Mouse (Mus musculus): Measurements from ENCODE around the gene Bcar1. TPM values are rescaled to one million over a fixed set of nuclear protein-coding genes. Genes with fewer than 3 reads are reported as not detected.

Gene Bcar1
- polyA plus RNA-seq, 1 experiment from 2014 or later: 52.4 TPM

DNA sequence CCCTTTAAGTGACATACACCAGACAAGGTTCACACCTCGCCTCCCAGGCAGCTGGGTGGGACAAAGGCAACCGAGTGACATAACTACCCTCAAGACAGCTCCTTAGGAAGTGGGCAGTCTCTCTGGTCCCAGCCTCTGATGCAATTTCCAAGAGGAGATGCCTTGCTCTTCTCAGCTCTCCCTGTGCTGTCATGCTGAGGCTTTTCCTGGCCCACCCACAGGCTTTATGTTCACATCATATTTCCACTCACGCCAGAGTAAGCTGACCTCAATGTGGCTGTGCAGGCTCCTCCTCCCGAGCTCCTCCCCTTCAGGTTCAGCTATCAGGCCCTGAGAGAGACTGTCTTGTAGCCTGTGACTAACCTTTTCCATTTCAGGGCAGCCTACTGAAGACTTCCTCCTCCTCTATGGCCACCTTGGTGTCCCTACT lies 23.5 kb downstream of the Bcar1 start:
- no peak overlapping the region for H3K4me3 ChIP-seq
- 75% methylated on average over 4 of the region's 4 CpGs for WGBS
- peaks cover 25% of the 10 kb centered on the region for H3K36me3 ChIP-seq
- peaks cover 32% of the 10 kb centered on the region for H3K4me1 ChIP-seq
- H3K27ac ChIP-seq (replicated peaks): 0 out of 2 replicates have a peak overlapping the region, but pooled peaks have one; percentile 6
- H3K9me3 ChIP-seq: no peaks in the 10 kb centered on the region
- no peak overlapping the region for H3K9ac ChIP-seq (replicated peaks)
- no peak overlapping the region for H3K4me2 ChIP-seq (replicated peaks)
- no peak for ATAC-seq (ENCODE audit: low FRiP score, low read depth)
- H3K27me3 ChIP-seq: no peaks in the 10 kb centered on the region

DNA sequence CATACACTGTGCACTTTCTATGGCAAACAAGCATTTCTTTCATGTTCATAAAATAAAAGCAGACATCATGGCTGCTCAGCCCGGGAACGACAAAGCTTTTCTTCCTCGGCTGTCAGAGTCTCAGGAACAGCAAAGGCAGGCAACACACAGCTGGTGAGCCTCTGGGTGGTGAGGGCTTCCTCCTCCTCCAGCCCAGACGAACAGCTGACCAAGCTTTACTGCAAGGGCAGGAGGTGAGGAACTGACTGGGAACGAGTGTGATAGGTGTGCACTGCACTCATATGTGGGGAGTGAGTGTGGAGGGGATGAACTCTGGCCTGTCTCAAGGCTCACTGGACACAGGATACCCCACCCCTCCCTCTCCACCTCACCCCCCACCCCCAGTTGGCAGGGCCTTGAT lies 24.7 kb downstream of the Bcar1 start:
- Histone ChIP-seq H3K9me3 (no peaks in the 10 kb centered on the region), H3K4me1 (peaks cover 32% of the 10 kb centered on the region), H3K27me3 (no peaks in the 10 kb centered on the region), H3K36me3 (peaks cover 37% of the 10 kb centered on the region), H3K4me3 (no peak overlapping the region), H3K4me2 (replicated peaks) (no peak overlapping the region), H3K27ac (replicated peaks) (peak overlapping the region; percentile 98), H3K9ac (replicated peaks) (no peak overlapping the region)
- ATAC-seq (ENCODE audit: low FRiP score, low read depth): no peak
- WGBS: 72% methylated on average over 5 of the region's 5 CpGs

DNA sequence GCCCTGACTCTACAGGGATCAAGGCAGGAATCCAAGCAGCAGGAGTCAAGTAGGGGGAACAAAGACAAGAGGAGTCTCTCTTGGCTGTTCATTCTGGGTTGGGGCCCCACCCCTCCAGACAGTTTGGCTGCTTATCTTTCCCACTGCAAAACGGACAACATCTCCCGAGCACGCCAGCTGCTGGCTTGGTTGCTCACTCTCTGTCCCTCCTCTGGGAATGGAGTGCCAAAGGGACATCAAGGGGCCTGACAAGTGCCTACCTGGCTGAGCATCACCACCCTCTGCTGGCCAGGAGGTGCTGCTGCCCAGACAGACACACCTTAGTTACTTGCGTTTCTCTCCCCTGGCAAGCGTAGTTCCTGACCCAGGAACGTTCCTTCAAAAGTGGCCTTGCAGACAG lies 25.7 kb downstream of the Bcar1 start:
- Histone ChIP-seq H3K4me2 (replicated peaks) (peak overlapping the region; percentile 22; the same call in 1 of the 2 replicates), H3K27ac (replicated peaks) (peak overlapping the region; percentile 98), H3K36me3 (peaks cover 47% of the 10 kb centered on the region), H3K9ac (replicated peaks) (peak overlapping the region; percentile 41; the same call in 1 of the 2 replicates), H3K4me3 (no peak overlapping the region), H3K4me1 (peaks cover 32% of the 10 kb centered on the region), H3K27me3 (no peaks in the 10 kb centered on the region), H3K9me3 (no peaks in the 10 kb centered on the region)
- 0 out of 2 replicates have a peak, but pooled peaks have one; percentile 7 for ATAC-seq (ENCODE audit: low FRiP score, low read depth)
- 66% methylated on average over 6 of the region's 6 CpGs for WGBS

DNA sequence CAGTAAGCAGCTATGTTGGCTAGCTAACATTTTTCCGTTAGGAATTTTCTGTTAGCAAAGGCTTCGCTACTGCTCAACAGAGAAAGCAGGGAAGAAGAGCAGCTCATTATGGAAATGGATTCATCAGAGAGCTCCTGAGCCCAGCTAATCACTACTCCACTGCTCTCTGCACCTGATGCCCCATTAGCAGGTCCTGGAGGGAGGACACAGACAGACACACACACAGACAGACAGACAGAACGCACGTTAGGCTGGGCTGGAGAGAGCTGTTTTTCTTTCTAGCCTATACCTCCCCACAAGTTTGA lies 26.2 kb downstream of the Bcar1 start:
- H3K27ac ChIP-seq (replicated peaks): peak overlapping the region; percentile 98
- peak overlapping the region; percentile 25; the same call in 1 of the 2 replicates for H3K4me2 ChIP-seq (replicated peaks)
- no peaks in the 10 kb centered on the region for H3K27me3 ChIP-seq
- no peaks in the 10 kb centered on the region for H3K9me3 ChIP-seq
- peaks cover 32% of the 10 kb centered on the region for H3K4me1 ChIP-seq
- peak overlapping the region; percentile 41 for H3K9ac ChIP-seq (replicated peaks)
- H3K36me3 ChIP-seq: peaks cover 52% of the 10 kb centered on the region
- H3K4me3 ChIP-seq: no peak overlapping the region
- ATAC-seq (ENCODE audit: low FRiP score, low read depth): peak; percentile 52
- 66% methylated on average over 4 of the region's 4 CpGs for WGBS

DNA sequence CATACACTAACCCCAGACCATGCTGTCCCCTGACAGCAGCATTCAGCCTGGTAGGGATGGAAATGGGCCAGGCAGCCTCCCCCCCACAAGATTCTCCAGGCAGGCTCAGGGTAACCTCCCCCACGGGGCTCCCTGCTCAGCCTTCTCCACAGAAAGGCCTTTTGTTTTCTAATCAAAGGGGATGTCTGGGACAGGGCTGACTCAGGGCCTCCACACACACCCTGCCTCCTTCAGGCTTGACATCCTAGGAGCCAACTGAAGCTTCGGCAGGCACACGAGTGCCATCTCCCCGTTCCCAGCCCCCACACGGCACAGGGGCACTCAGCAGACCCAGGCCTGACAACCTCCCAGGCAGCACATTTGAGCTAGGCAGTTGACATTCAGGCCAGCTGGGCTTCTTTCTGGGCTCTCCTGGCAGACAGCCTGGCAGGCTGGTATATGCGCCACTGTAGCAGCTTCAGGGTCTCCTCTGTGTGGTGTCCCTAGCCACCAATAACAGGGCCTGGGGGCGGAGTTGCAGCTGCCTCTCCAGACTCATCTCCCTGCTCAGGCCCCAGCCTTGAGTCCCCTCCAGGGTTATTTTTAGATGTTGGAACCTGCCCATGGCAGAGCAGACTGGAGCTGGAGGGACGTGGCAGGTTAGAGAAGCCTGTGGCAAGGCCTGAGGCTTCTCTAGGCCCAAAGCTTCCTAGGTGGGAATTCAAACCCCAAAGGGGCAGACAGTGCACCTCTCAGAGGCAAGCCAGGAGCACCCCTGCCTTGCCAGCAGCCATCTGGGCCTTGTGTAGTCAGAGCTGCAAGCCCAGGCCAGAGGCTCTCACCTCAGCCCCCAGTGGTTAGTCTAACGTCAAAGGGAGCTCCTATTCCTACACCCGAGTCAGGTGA lies 26.8 kb downstream of the Bcar1 start:
- ATAC-seq (ENCODE audit: low FRiP score, low read depth): peak; percentile 66
- H3K36me3 ChIP-seq: peaks cover 57% of the 10 kb centered on the region
- H3K4me3 ChIP-seq: no peak overlapping the region
- H3K27ac ChIP-seq (replicated peaks): peak overlapping the region; percentile 98
- peaks cover 32% of the 10 kb centered on the region for H3K4me1 ChIP-seq
- WGBS: 29% methylated on average over 10 of the region's 10 CpGs
- H3K4me2 ChIP-seq (replicated peaks): peak overlapping the region; percentile 25
- no peaks in the 10 kb centered on the region for H3K9me3 ChIP-seq
- H3K9ac ChIP-seq (replicated peaks): peak overlapping the region; percentile 41
- no peaks in the 10 kb centered on the region for H3K27me3 ChIP-seq

DNA sequence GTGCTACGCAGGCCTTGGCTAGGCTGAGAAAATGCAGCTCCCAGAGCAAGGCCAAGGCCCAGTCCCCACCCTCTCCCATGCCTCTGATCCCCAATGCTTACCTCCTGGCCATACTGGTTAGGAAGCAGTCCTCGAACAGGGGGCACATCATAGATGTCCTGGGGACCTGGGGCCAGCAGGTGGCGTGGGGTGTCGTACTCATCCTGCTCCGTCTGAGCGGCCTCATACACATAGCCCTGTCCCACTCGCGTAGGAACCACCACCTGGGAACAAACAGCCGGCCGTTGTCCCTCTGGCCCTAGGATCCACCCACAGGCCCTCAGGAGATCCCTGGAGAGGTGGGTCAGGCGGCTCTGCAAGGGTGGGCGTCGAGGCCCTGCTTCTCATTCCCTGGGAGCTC lies 28.1 kb downstream of the Bcar1 start:
- WGBS: 90% methylated on average over 13 of the region's 13 CpGs
- no peaks in the 10 kb centered on the region for H3K27me3 ChIP-seq
- peaks cover 32% of the 10 kb centered on the region for H3K4me1 ChIP-seq
- H3K36me3 ChIP-seq: peaks cover 63% of the 10 kb centered on the region
- no peaks in the 10 kb centered on the region for H3K9me3 ChIP-seq
- no peak for ATAC-seq (ENCODE audit: low FRiP score, low read depth)
- H3K27ac ChIP-seq (replicated peaks): peak overlapping the region; percentile 98
- no peak overlapping the region for H3K9ac ChIP-seq (replicated peaks)
- no peak overlapping the region for H3K4me3 ChIP-seq
- H3K4me2 ChIP-seq (replicated peaks): no peak overlapping the region

DNA sequence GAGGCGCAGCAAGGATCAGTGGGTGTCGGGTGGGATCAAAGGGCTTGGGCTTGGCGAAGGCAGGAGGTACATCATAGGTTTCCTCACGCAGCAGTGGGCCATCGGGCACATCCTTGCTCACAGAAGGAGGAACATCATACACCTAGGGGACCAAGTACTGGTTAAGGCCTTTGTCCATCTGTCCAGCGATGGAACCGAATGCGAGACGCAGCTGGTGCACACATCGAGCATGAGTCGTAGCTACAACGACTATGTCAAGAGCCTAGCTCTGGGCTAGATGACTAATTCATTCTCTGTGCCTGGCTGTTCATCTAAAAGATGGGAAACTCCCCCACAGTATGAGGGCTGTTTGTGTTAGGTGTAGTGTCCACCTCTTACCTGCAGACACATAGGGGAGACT lies 29.3 kb downstream of the Bcar1 start:
- H3K27ac ChIP-seq (replicated peaks): no peak overlapping the region
- H3K36me3 ChIP-seq: peaks cover 63% of the 10 kb centered on the region
- 96% methylated on average over 12 of the region's 12 CpGs for WGBS
- ATAC-seq (ENCODE audit: low FRiP score, low read depth): no peak
- H3K27me3 ChIP-seq: no peaks in the 10 kb centered on the region
- H3K9ac ChIP-seq (replicated peaks): no peak overlapping the region
- no peaks in the 10 kb centered on the region for H3K9me3 ChIP-seq
- no peak overlapping the region for H3K4me2 ChIP-seq (replicated peaks)
- H3K4me1 ChIP-seq: peaks cover 30% of the 10 kb centered on the region
- H3K4me3 ChIP-seq: no peak overlapping the region

DNA sequence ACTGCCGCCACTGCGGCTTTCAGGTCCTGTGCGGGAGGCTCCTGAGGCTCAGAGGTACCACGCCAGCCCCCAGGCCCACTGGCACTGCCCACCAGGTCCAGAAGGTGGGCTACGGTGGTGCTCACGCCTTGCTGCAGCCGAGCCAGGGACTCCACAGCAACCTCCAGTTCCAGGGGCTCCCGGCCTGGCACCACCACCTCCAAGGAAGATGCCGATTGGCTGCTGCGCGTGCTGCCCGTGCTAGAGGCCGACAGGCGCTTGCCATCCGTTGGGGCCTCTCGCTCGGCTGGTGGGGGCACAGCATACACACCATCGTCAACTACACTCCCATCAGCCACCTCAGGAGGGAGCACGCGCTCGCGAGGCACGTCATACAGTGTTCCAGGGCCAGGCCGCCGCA lies 29.8 kb downstream of the Bcar1 start:
- Histone ChIP-seq H3K27me3 (no peaks in the 10 kb centered on the region), H3K4me1 (peaks cover 30% of the 10 kb centered on the region), H3K27ac (replicated peaks) (no peak overlapping the region), H3K36me3 (peaks cover 65% of the 10 kb centered on the region), H3K4me2 (replicated peaks) (no peak overlapping the region), H3K9ac (replicated peaks) (no peak overlapping the region), H3K4me3 (no peak overlapping the region), H3K9me3 (no peaks in the 10 kb centered on the region)
- 96% methylated on average over 25 of the region's 25 CpGs for WGBS
- no peak for ATAC-seq (ENCODE audit: low FRiP score, low read depth)

DNA sequence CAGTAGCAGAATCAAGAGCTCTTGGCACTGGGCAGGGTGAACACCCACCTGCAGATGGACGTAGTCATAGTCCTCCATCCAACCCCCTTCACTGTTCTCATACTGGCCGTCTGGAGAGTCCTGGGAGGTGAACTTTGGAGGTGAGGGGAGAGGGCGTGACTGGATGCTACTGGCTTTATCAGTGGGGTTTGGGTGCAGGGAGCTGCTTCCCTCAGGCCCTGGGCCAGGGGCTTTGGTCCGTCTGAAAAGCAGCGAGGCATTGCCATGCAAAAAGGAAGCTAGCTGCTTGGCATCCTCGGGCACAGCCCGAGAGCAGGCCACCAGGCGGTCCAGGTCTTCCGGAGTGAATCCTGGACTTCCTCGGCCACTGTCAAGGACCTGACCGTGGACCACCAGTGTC lies 30.3 kb downstream of the Bcar1 start:
- H3K4me1 ChIP-seq: peaks cover 30% of the 10 kb centered on the region
- H3K9ac ChIP-seq (replicated peaks): no peak overlapping the region
- no peak overlapping the region for H3K4me2 ChIP-seq (replicated peaks)
- H3K27ac ChIP-seq (replicated peaks): no peak overlapping the region
- 95% methylated on average over 11 of the region's 11 CpGs for WGBS
- H3K36me3 ChIP-seq: peaks cover 69% of the 10 kb centered on the region
- ATAC-seq (ENCODE audit: low FRiP score, low read depth): no peak
- no peaks in the 10 kb centered on the region for H3K9me3 ChIP-seq
- H3K27me3 ChIP-seq: no peaks in the 10 kb centered on the region
- no peak overlapping the region for H3K4me3 ChIP-seq

DNA sequence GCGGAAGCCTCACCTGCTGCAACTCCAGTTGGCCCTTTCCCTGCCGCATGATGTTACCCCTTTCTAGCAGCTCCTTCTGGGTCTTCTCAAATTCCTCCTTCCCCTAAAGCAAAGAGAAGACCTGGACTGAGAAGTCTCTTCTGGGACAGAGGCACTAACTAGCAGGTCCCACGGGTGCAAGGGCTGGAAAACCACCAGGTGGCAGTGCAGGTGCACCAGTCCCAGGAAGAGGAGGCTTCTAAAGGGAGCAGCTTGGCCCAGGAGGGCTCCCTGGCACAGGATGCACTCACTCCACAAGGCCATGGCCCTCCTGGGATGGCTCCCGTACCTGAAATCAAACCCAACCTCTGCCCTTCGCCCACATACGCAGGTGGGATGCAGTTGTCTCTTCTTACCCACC lies 31.0 kb downstream of the Bcar1 start:
- no peak overlapping the region for H3K9ac ChIP-seq (replicated peaks)

DNA sequence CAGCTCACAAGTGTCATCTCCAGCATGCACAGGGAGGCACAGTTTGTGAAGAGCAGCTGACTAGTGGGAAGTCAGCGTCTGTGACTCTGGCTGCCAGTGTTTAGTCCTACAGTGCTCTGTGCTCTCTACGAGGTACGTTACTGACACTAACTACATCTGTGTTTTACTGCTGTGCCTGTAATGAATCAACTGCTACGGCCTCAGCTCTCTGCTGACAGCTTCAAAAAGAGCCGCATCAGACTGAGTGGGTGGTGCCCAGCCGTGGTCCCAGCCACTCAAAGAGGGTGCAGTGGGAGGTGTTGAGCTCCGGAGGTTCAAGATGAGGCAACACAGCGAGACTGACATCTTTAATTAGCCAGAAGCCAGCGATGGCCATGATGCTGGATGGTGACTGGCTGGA lies 31.5 kb downstream of the Bcar1 start:
- no peak for ATAC-seq (ENCODE audit: low FRiP score, low read depth)
- H3K27ac ChIP-seq (replicated peaks): no peak overlapping the region
- 89% methylated on average over 9 of the region's 9 CpGs for WGBS
- H3K9ac ChIP-seq (replicated peaks): no peak overlapping the region
- H3K4me3 ChIP-seq: no peak overlapping the region
- peaks cover 18% of the 10 kb centered on the region for H3K4me1 ChIP-seq
- H3K36me3 ChIP-seq: peaks cover 70% of the 10 kb centered on the region
- no peaks in the 10 kb centered on the region for H3K27me3 ChIP-seq
- no peaks in the 10 kb centered on the region for H3K9me3 ChIP-seq
- no peak overlapping the region for H3K4me2 ChIP-seq (replicated peaks)

More for the DNA sequence above, 31.0 kb downstream of the Bcar1 start:
- Histone ChIP-seq H3K36me3 (peaks cover 70% of the 10 kb centered on the region), H3K4me3 (no peak overlapping the region), H3K4me2 (replicated peaks) (no peak overlapping the region), H3K9me3 (no peaks in the 10 kb centered on the region), H3K27ac (replicated peaks) (no peak overlapping the region), H3K4me1 (peaks cover 23% of the 10 kb centered on the region), H3K27me3 (no peaks in the 10 kb centered on the region)
- ATAC-seq (ENCODE audit: low FRiP score, low read depth): no peak
- 88% methylated on average over 6 of the region's 6 CpGs for WGBS

DNA sequence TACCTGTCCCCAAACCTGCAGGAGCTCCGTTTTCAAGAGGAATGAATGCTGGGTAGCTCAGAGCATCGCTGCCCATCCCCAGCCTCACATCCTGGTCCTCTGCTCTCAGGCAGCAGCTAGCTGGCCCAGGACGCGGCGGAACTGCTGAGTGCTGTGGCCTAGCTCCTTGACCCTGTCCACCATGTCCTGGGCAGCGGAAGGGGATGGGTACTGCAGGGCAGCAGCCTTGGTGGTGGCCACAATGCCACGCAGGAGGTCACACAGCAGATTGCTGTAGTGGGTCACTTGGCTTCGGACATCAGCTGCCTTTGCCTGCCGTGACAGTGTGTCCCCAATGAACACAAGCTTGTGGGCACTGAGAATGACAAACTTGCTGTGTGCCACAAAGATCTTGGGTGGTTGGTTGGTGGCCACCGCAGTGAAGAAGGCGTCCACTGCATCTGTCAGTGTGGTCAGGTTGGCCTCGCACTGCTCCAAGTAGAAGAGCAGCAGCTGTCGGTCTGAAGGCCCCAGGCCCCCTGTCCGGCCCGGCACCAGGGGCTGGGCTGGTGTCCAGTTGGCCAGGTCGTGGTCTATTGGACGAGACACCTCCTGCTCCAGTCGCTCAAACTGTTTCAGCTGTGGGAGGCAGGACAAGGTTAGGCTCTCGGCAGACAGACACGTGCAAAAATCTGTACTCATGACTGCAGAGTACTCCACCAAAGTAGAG lies 32.7 kb downstream of the Bcar1 start:
- Histone ChIP-seq H3K27ac (replicated peaks) (no peak overlapping the region), H3K9ac (replicated peaks) (no peak overlapping the region), H3K27me3 (no peaks in the 10 kb centered on the region), H3K36me3 (peaks cover 70% of the 10 kb centered on the region), H3K4me1 (peaks cover 6% of the 10 kb centered on the region), H3K9me3 (no peaks in the 10 kb centered on the region), H3K4me2 (replicated peaks) (no peak overlapping the region), H3K4me3 (no peak overlapping the region)
- no peak for ATAC-seq (ENCODE audit: low FRiP score, low read depth)
- 89% methylated on average over 20 of the region's 20 CpGs for WGBS
